Mouse (Mus musculus) hindlimb bud, embryonic 11.5 days (tissue): Measurements from ENCODE around the gene Ctxn2.
"Not testable (repeated sequence)": the region's sequence is repeated elsewhere in the genome, so short reads cannot be mapped to it uniquely, and the experiment has no call there.

Experiments used
- DNase-seq: peaks from one replicate; pipeline ENCODE4 v3.0.0-alpha.2; 2012; ENCODE audit warnings: low read depth, low spot score; ENCODE audit errors: extremely low spot score

The Ctxn2 gene

GRCm38 (mm10) chr2:125135903-125136811 is at the start of gene Ctxn2:
TSS of gene Ctxn2 (plus strand) at chr2:125136692.
- peak; percentile 69 for DNase-seq

GRCm38 (mm10) chr2:125088757-125089156 is 47.7 kb upstream of the Ctxn2 start:
- no peak for DNase-seq

GRCm38 (mm10) chr2:125092123-125092522 is 44.4 kb upstream of the Ctxn2 start:
- DNase-seq, result not testable (repeated sequence)

- DNase-seq, result not testable (repeated sequence)
Measured at GRCm38 (mm10) chr2:125104491-125104890, 32.0 kb upstream of the Ctxn2 start.

- not testable (repeated sequence) for DNase-seq
Measured at GRCm38 (mm10) chr2:125106536-125106935, 30.0 kb upstream of the Ctxn2 start.

GRCm38 (mm10) chr2:125119381-125120110 is 16.9 kb upstream of the Ctxn2 start:
- DNase-seq, result no peak

DNA sequence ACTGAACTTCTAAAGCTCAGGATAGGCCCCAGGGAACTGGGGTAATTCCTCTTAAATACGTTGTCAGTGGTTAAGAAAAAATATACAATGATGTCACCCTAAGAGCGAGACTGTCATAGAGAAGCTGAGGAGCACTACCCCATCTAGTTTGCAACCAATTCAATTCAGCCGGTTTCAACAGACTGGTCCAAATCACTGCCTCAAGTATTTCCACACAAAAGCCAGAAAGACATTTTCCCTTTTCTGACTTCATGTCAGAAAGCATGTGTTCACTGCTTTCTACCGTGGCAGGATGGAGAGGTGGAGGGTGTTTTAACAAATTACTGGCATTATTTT is 14.2 kb upstream of the Ctxn2 start:
- DNase-seq, result no peak

GRCm38 (mm10) chr2:125122624-125123476 is 13.6 kb upstream of the Ctxn2 start:
- DNase-seq, result no peak

GRCm38 (mm10) chr2:125123477-125123852 is 13.0 kb upstream of the Ctxn2 start, which contains the start of gene Myef2:
TSS of gene Myef2 (minus strand) at chr2:125123661.
- DNase-seq, result no peak

DNA sequence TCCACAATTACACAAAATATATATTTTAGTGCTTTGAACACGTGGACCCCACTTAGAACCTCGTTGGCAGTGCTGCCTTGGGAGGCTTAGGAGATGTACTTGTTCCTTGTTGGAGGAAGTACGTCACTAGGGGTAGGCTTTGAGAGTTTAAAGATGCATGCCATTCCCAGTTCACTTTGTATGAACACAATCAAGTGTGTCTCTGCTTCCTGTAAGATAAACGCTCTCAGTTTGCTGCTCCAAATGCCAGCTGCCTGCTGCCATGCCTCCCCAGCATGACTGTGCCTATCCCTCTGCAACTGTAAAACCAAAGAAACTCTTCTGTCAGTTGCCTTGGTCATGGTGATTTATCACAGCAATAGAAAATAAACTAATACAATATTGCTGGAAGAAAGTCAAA is 10.7 kb upstream of the Ctxn2 start:
- DNase-seq, result no peak

DNA sequence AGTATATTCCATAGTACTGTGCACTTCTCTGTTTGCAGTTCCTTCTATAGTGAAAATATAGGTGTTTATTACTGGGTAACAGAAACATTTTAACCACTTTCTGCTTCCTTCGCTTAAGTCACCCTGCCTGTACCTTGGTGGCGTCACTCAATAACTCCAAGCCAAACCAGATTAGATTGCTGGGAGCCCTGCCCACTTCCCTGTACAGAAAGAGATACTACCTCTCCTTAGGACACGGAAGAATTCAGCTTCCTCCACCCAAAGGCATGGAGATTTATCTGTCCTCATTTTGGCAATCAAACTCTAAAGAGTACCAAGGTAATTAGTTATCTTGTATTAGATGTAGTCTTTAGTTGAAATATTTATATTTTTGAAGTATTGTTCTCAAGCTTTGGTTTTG is 9.7 kb upstream of the Ctxn2 start:
- no peak for DNase-seq

GRCm38 (mm10) chr2:125134113-125134512 is 2.4 kb upstream of the Ctxn2 start:
- DNase-seq, result no peak

DNA sequence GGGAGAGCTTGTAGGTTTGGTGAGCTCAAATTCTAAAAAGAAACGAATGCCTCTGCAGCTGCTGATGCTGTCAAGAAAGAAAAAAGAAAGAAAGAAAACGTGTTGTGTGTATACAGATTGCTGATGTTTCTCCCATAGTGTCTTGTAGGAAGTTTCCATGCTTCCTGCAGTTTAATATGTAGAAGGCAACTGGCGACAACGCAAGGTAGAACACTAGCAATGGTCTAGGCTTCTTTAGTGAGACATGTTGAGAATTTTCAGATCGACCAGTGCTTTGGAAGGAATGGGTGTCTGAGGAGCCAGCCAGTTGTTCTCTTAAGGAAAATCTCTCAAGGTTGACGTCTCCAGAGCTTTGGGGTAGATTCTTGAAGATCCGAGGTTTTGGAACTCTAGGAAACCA is 354 bp downstream of the Ctxn2 start:
- no peak for DNase-seq

DNA sequence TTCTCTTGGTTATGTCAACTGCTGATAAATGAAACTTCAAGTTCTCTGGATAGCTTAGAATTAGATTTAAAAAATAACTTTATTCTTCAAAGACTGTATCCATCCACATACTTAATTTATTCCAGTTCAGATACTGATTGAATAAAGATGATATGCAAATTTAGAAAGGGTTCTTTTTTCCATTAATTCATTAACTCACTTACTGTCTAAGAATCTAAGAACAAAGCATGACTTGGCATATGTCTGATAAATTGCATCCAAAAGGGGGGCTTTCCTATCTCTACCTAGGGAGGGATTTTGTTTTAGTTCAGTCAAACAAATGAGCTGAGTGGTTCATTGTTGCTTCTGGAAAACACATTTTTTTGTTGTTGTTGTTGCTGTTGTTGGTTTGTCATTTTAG is 5.8 kb downstream of the Ctxn2 start:
- DNase-seq, result no peak

DNA sequence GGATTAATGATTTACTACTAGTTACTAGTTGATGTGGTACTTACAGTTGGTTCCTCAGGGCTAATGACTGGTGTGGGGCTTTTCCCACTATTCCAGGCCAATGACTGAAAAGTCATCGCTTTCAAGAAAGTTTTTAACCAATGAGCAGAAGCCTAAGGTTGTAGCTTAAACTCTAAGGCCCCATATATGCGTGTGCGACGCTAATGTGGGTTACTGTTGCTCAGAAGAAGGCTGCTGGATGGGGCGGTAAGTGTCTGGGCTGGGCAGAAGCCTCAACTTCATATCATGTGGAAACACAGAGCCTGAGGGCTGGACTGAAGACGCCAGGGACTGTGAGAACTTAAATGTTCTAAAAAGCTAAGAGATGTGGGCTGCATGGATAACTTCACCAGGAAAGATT is 15.9 kb downstream of the Ctxn2 start, which contains the start of gene Slc12a1:
Slc12a1 (plus strand) TSS at position 118 of the 400 bp plus-strand sequence.
- DNase-seq, result no peak

DNA sequence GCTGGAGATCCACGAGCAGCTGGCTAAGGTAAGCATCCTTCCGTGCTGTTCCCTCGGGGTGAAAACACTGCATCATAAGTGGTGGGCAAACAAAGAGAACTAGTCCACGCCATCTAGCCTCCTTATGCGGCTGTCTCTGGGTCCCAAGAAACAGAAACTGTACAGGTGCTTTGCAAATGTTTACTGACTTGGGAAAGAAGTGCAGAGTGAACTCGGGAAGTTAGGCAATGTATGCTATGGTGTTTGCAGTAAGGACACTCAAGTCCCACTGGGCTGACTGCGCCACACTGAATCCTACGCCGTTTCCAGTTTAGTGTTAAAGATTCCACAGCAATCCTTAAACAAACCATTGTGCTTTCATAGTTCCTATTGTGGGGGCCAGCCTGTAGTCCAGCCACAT is 17.8 kb downstream of the Ctxn2 start:
- DNase-seq, result no peak

DNA sequence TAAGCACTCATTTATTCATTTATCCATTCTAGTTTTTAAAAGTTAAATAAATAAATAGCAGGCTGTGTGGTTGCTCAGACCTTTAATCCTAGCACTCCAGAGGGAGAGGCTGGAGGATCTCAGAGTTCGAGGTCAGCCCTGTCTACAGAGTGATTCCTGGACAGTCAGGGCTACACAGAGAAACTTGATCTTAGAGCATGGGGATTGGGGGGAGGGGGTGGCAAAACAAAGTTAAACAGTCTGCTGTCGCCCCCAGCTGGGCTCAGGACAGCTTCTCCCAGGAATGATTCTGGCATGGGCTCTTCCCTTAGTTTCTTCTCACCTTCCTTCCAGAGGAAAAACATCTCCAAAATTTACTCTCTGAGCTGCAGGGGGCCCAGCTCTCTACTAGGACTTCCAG is 19.0 kb downstream of the Ctxn2 start:
- no peak for DNase-seq

DNA sequence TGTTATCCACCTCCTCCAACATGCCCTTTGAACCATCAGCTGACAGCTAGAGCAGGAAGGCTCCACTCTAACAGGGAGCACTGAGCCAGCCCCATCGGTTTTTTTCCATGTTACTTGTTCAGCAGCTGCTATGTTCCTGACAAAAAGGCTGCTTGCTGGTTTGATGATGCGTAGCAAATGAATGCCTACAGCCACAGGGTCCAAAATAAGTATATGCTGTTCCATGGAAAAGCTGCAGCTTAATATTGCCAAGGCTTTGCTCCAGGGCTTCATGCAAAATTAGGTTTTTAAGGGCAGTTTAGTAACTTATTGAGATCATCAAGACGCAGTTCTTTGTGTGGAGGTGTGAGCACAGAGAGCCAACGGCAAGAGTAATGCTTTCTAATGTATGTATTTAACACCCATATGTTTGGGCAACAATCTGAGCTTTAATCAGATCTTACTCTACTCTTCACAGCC is 25.5 kb downstream of the Ctxn2 start:
- DNase-seq, result no peak

- no peak for DNase-seq
Measured at GRCm38 (mm10) chr2:125178225-125178798, 41.8 kb downstream of the Ctxn2 start.

GRCm38 (mm10) chr2:125187904-125188303 is 51.4 kb downstream of the Ctxn2 start:
- no peak for DNase-seq

GRCm38 (mm10) chr2:125189197-125189596 is 52.7 kb downstream of the Ctxn2 start:
- DNase-seq, result peak; percentile 31
